Mouse (Mus musculus) small intestine, adult 2 months (tissue): ENCODE results near the gene Ttc28.

ENCODE experiments used
- CTCF ChIP-seq: fragments of 200-500 bp; IDR thresholded peaks from 2 replicates; pipeline ENCODE4 v1.5.1; 2012; ENCODE audit warnings: low read depth, mild to moderate bottlenecking, control low read depth, inconsistent platforms, low read length, moderate library complexity, mixed read lengths; ENCODE audit not compliant: insufficient replicate concordance, insufficient read length; ENCODE audit errors: extremely low read depth
- POLR2A ChIP-seq: fragments of 200-500 bp; IDR thresholded peaks from 2 replicates; pipeline ENCODE4 v1.6.1; 2012; ENCODE audit warnings: low read depth, mild to moderate bottlenecking, control low read depth, inconsistent platforms, low read length, moderate library complexity

GRCm38 (mm10) chr5:111218998-111219397 lies 339.4 kb downstream of the Ttc28 start:
- no peak for TF ChIP-seq CTCF
- TF ChIP-seq POLR2A = no peak
